Mouse (Mus musculus) stomach, embryonic 15.5 days (tissue): ENCODE data around the gene Ano10. TPM values are rescaled to one million over a fixed set of nuclear protein-coding genes. Genes with fewer than 3 reads are reported as not detected.
A peak's percentile ranks its signal among the peaks of the same experiment; 100 is the strongest.
"Not testable (repeated sequence)": the region's sequence is repeated elsewhere in the genome, so short reads cannot be mapped to it uniquely, and the experiment has no call there.

ENCODE experiments used
- ATAC-seq: fragments of 200-750 bp; cut with Nextera tagmentation; 2 replicates; pipeline ENCODE4 v1.8.0; 2017; ENCODE audit warnings: low read depth, moderate number of reproducible peaks, moderate TSS enrichment; ENCODE audit not compliant: insufficient read depth, low FRiP score
- H3K27ac ChIP-seq: fragments of 300-500 bp; sonication (generic); 2 replicates; pipeline ENCODE4 v1.5.1; 2015; ENCODE audit warnings: mild to moderate bottlenecking, inconsistent platforms
- H3K27me3 ChIP-seq: fragments of 300-500 bp; sonication (generic); replicated peaks from 2 replicates; pipeline ENCODE4 v1.6.1; 2015; ENCODE audit warnings: inconsistent platforms
- H3K36me3 ChIP-seq: fragments of 300-500 bp; sonication (generic); 2 replicates; pipeline ENCODE4 v1.6.1; 2015; ENCODE audit warnings: inconsistent platforms
- H3K4me1 ChIP-seq: fragments of 300-500 bp; sonication (generic); 2 replicates; pipeline ENCODE4 v1.6.1; 2015; ENCODE audit warnings: inconsistent platforms
- H3K4me2 ChIP-seq: fragments of 300-500 bp; sonication (generic); 2 replicates; pipeline ENCODE4 v1.6.1; 2015; ENCODE audit warnings: mild to moderate bottlenecking, inconsistent platforms
- H3K4me3 ChIP-seq: fragments of 300-500 bp; sonication (generic); replicated peaks from 2 replicates; pipeline ENCODE4 v1.5.1; 2015; ENCODE audit warnings: inconsistent platforms
- H3K9ac ChIP-seq: fragments of 300-500 bp; sonication (generic); 2 replicates; pipeline ENCODE4 v1.6.1; 2015; ENCODE audit warnings: inconsistent platforms
- H3K9me3 ChIP-seq: fragments of 300-500 bp; sonication (generic); 2 replicates; pipeline ENCODE4 v1.6.1; 2016; ENCODE audit warnings: inconsistent platforms
- WGBS: fragments of 180-500 bp; shearing (Covaris S2); methylation state at CpG from one replicate; pipeline ENCODE4 v1.1.7; 2015; 5-methylcytosine and 5-hydroxymethylcytosine counted together
- polyA plus RNA-seq: library from polyadenylated mRNA; unstranded; fragments of >200 nt; fragmentation: Nextera tagmentation; extraction: Ambion mirVana; gene quantifications from 2 replicates; pipeline ENCODE4 v1.2.1, GENCODE M21; 2015

Gene Ano10
- polyA plus RNA-seq, 1 experiment from 2014 or later = 36.1 TPM

DNA sequence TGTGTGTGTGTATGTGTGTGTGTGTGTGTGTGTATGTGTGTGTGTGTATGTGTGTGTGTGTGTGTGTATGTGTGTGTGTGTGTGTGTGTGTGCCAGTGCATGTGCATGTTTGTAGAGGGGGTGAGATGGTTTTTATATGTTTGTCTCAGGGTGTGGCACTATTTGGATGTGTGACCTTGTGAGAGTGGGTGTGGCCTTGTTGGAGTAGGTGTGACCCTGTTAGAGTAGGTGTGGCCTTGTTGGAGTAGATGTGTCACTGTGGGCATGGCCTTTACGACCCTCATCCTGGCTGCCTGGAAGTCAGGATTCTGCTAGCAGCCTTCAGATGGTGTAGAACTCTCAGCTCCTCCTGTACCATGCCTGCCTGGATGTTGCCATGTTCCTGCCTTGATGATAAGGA is 18.9 kb upstream of the Ano10 start:
- not testable (repeated sequence) for ATAC-seq, H3K9ac ChIP-seq, H3K27ac ChIP-seq, H3K4me2 ChIP-seq, H3K4me3 ChIP-seq, H3K27me3 ChIP-seq, H3K36me3 ChIP-seq, H3K4me1 ChIP-seq, H3K9me3 ChIP-seq
- WGBS = 71% methylated on average over 1 of the region's 1 CpGs

DNA sequence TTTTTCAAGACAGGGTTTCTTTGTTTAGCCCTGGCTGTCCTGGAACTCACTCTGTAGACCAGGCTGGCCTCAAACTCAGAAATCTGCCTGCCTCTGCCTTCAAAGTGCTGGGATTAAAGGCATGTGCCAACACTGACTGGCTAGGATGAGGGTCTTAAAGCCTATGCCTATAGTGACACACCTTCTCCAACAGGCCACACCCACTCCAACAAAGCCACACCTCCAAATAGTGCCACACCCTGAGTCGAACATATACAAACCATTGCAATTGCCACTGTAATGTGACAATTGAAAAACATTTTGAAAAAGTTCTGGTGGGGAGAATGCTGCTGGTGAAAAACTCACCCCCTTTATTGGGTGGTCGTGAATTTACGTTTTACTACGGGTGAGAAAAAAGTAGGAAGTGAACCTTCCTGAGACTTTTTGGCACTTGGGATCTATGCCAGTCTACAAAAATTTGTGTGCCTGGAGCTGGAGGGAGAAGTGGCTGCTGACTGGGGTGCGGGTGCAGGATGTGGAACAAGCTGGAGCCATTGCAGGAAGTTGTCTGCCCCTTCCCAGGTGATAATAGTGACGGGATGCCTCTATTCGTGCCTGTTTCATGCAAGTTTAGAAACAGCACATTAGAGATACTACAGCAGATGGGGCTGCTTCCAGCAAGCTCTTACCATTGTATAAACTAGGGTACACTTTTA is 18.2 kb upstream of the Ano10 start:
- no peak overlapping the region for H3K27ac ChIP-seq
- no peak for ATAC-seq
- 78% methylated on average over 7 of the region's 7 CpGs for whole genome bisulfite sequencing
- no peak overlapping the region for H3K9ac ChIP-seq
- H3K36me3 ChIP-seq = no peaks in the 10 kb centered on the region
- peaks cover 4% of the 10 kb centered on the region; the same call in 1 of the 2 replicates for H3K4me1 ChIP-seq
- no peaks in the 10 kb centered on the region for H3K27me3 ChIP-seq
- H3K9me3 ChIP-seq = no peaks in the 10 kb centered on the region
- no peak overlapping the region for H3K4me3 ChIP-seq
- no peak overlapping the region for H3K4me2 ChIP-seq

- ATAC-seq = peak; percentile 37
- no peak overlapping the region for H3K9ac ChIP-seq
- no peaks in the 10 kb centered on the region for H3K27me3 ChIP-seq
- no peaks in the 10 kb centered on the region for H3K9me3 ChIP-seq
- no peaks in the 10 kb centered on the region for H3K36me3 ChIP-seq
- peaks cover 4% of the 10 kb centered on the region; the same call in 1 of the 2 replicates for H3K4me1 ChIP-seq
- peak overlapping the region; percentile 49 for H3K4me3 ChIP-seq
- H3K4me2 ChIP-seq = peak overlapping the region; percentile 62
- WGBS = 58% methylated on average over 7 of the region's 7 CpGs
- H3K27ac ChIP-seq = no peak overlapping the region; the same call in 1 of the 2 replicates
Observed at GRCm38 (mm10) chr9:122311051-122311760, 17.0 kb upstream of the Ano10 start.

DNA sequence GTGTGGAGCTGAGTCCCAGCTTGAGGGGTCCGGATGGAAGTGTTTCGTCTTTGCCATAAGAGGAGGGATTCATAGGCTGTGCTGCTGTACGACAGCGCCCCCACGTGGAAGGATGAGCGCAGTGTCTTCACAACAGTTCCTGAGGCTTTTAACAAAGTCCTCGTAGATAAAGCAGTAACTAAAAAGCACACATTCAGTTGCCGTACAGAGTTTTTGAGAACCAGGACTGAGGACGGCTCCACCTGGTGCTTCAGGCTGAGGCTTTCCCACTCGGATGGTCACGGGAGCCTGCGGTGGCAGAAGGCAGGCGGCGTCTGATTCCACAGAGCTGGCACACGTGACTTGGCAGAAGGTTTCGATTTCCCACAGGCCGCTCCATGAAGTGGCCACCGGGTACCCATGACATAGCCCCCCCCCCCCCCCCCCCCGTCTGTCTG is 16.4 kb upstream of the Ano10 start:
- 4% methylated on average over 19 of the region's 19 CpGs for WGBS
- Histone ChIP-seq H3K9ac (peak overlapping the region; percentile 45), H3K27me3 (no peaks in the 10 kb centered on the region), H3K36me3 (no peaks in the 10 kb centered on the region), H3K4me2 (peak overlapping the region; percentile 62), H3K4me3 (peak overlapping the region; percentile 49), H3K27ac (peak overlapping the region; percentile 76), H3K4me1 (peaks cover 4% of the 10 kb centered on the region; the same call in 1 of the 2 replicates), H3K9me3 (no peaks in the 10 kb centered on the region)
- peak; percentile 79; the same call in 1 of the 2 replicates for ATAC-seq

- Histone ChIP-seq H3K27me3 (no peaks in the 10 kb centered on the region), H3K4me3 (no peak overlapping the region), H3K27ac (0 out of 2 replicates have a peak overlapping the region, but pooled peaks have one; percentile 26), H3K4me1 (peaks cover 4% of the 10 kb centered on the region; the same call in 1 of the 2 replicates), H3K9me3 (no peaks in the 10 kb centered on the region), H3K4me2 (no peak overlapping the region), H3K36me3 (no peaks in the 10 kb centered on the region), H3K9ac (no peak overlapping the region)
- ATAC-seq = peak; percentile 47; the same call in 1 of the 2 replicates
- WGBS = 60% methylated on average over 14 of the region's 14 CpGs
Observed at GRCm38 (mm10) chr9:122309013-122309980, 15.1 kb upstream of the Ano10 start.

DNA sequence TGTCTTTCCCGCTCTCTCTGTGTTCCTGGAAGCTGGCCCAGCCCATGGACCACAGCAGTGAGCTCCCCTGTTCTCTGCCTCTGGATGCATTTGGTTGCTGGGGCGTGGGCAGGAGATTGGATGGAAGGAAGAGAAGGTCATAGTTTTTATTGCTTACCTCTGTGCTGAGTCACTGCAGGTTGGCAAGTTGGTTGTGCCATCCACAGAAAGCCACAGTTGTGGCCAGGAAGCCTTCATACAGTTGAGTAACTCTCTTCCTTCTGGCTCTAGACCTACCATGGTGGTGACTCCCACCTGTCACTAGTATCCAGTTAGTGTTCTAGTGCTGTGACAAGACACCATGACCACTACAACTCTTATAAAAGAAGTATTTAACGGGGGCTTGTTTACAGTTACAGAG is 11.1 kb upstream of the Ano10 start:
- H3K27me3 ChIP-seq = no peaks in the 10 kb centered on the region
- H3K9me3 ChIP-seq = no peaks in the 10 kb centered on the region
- H3K4me1 ChIP-seq = no peaks in the 10 kb centered on the region; the same call in 1 of the 2 replicates
- no peak for ATAC-seq
- WGBS = 80% methylated on average over 3 of the region's 3 CpGs
- H3K36me3 ChIP-seq = no peaks in the 10 kb centered on the region
- no peak overlapping the region for H3K27ac ChIP-seq
- H3K4me2 ChIP-seq = no peak overlapping the region
- H3K9ac ChIP-seq = no peak overlapping the region
- no peak overlapping the region for H3K4me3 ChIP-seq

DNA sequence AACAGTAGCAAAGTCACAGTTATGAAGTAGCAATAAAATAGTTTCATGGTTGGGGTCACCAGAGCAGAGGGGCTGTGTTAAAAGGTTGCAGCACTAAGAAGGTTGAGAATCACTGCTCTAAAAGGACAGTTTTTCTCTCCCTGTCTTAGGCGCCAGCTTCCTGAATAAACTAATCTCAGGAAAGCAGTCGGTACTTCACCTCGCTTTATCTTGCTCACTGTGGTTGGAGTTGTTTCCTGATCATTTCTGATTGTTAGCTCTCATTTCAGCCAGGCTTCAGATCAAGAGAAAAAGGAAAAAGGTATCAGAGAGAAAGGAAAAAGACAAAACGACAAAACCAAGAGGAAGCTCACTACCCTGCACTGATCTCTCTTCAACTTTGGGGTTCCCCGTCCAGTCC is 1.9 kb upstream of the Ano10 start:
- Histone ChIP-seq H3K4me2 (no peak overlapping the region), H3K4me3 (no peak overlapping the region), H3K27me3 (no peaks in the 10 kb centered on the region), H3K4me1 (peaks cover 7% of the 10 kb centered on the region), H3K9ac (no peak overlapping the region), H3K36me3 (no peaks in the 10 kb centered on the region), H3K9me3 (no peaks in the 10 kb centered on the region), H3K27ac (no peak overlapping the region)
- no peak for ATAC-seq
- WGBS = 84% methylated on average over 5 of the region's 5 CpGs

- Histone ChIP-seq H3K9me3 (no peaks in the 10 kb centered on the region), H3K4me2 (no peak overlapping the region), H3K36me3 (no peaks in the 10 kb centered on the region), H3K4me3 (no peak overlapping the region), H3K27me3 (no peaks in the 10 kb centered on the region), H3K9ac (no peak overlapping the region), H3K27ac (no peak overlapping the region), H3K4me1 (peaks cover 7% of the 10 kb centered on the region)
- no peak for ATAC-seq
Observed at GRCm38 (mm10) chr9:122295396-122295795, 1.2 kb upstream of the Ano10 start.

- under 1% methylated on average over 23 of the region's 23 CpGs for WGBS
- H3K27me3 ChIP-seq = no peaks in the 10 kb centered on the region
- ATAC-seq = peak; percentile 44
- peak overlapping the region; percentile 77 for H3K27ac ChIP-seq
- H3K9me3 ChIP-seq = no peaks in the 10 kb centered on the region
- H3K4me2 ChIP-seq = peak overlapping the region; percentile 79
- peak overlapping the region; percentile 84 for H3K4me3 ChIP-seq
- peaks cover 7% of the 10 kb centered on the region for H3K4me1 ChIP-seq
- peak overlapping the region; percentile 77 for H3K9ac ChIP-seq
- H3K36me3 ChIP-seq = no peaks in the 10 kb centered on the region
Observed at GRCm38 (mm10) chr9:122293865-122294241, 370 bp downstream of the Ano10 start.

DNA sequence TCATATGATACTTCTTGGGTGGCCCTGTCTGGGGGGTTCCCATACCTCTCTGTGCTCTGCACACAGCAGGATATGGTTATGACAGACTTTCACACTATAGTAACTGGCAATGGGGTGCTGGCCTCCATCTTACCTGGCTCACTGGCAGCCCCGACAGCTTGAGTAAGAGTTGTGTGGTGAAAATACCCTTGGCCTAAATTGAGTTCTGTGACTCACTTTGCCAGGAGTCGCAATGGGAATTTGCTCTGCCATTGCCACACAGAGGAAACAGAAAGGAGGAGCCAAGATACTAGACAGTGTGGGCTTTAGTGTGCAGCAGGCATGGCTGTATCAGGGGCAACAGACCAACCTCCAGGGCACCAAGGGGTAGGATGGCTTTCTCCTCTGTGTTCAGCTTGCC is 4.0 kb downstream of the Ano10 start:
- ATAC-seq = no peak
- Histone ChIP-seq H3K4me3 (no peak overlapping the region), H3K27me3 (no peaks in the 10 kb centered on the region), H3K4me1 (peaks cover 7% of the 10 kb centered on the region), H3K9me3 (no peaks in the 10 kb centered on the region), H3K36me3 (no peaks in the 10 kb centered on the region), H3K9ac (no peak overlapping the region), H3K27ac (no peak overlapping the region), H3K4me2 (no peak overlapping the region)
- WGBS = 88% methylated on average over 2 of the region's 2 CpGs

DNA sequence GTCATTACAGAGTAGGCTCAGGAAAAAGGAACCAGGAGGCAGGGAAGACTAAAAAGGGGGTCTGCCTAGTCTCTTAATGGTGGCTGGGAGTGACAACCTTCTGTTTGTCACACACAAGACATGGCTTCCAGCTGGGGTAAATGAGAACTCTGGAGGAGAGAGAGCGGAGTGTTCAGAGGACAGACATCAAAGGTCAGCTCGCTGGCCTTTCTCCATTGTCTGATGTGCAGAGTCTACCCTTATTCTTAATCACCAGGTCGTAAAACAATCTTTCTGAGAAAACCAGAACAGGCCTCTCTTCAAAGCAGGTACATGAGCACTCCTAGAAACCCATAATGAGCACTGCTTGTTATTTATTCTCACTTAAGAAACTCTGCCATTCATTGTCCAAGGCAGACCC is 5.8 kb downstream of the Ano10 start:
- Histone ChIP-seq H3K9me3 (no peaks in the 10 kb centered on the region), H3K4me1 (peaks cover 5% of the 10 kb centered on the region), H3K27me3 (no peaks in the 10 kb centered on the region), H3K36me3 (no peaks in the 10 kb centered on the region), H3K4me2 (no peak overlapping the region), H3K9ac (no peak overlapping the region), H3K4me3 (no peak overlapping the region), H3K27ac (no peak overlapping the region)
- WGBS = 64% methylated on average over 3 of the region's 3 CpGs
- no peak for ATAC-seq
